Mouse (Mus musculus): ENCODE data around the gene Fpr1. TPM values are rescaled to one million over a fixed set of nuclear protein-coding genes. Genes with fewer than 3 reads are reported as not detected.

The Fpr1 gene
- polyA plus RNA-seq (2017; shearing (Covaris generic)) = 1.7 TPM

GRCm38 (mm10) chr17:17883840-17884239 is at the start of gene Fpr1:
Gene Fpr1 (minus strand): TSS chr17:17883940.

GRCm38 (mm10) chr17:17887774-17888248 is 4.1 kb upstream of the Fpr1 start, which contains the start of the genes Fpr2 and Fpr3:
Gene Fpr2 (plus strand): TSS chr17:17887824.
Gene Fpr3 (plus strand): TSS chr17:17887852.

GRCm38 (mm10) chr17:17855064-17855838 is 28.5 kb downstream of the Fpr1 start, which contains the start of gene Has1:
Gene Has1 (minus strand): TSS chr17:17855205.

GRCm38 (mm10) chr17:17826751-17827657 is 56.7 kb downstream of the Fpr1 start, which contains the start of gene Spaca6:
Gene Spaca6 (plus strand): TSS chr17:17827158.

Other genes starting within 250 kb of the Fpr1 start
- 0.13 TPM for gene Vmn2r90, start 180.2 kb downstream of the Fpr1 start, polyA plus RNA-seq (2017; shearing (Covaris generic))
- gene Spaca6, start 56.8 kb downstream of the Fpr1 start, polyA plus RNA-seq (2017; shearing (Covaris generic)) = 2.9 TPM
- not detected for gene Has1, start 28.7 kb downstream of the Fpr1 start, polyA plus RNA-seq (2017; shearing (Covaris generic))
- gene Fpr2, start 3.9 kb upstream of the Fpr1 start, polyA plus RNA-seq (2017; shearing (Covaris generic)) = not detected
- gene Fpr3, start 3.9 kb upstream of the Fpr1 start, polyA plus RNA-seq (2017; shearing (Covaris generic)) = not detected
- not detected for gene Fpr-rs4, start 137.8 kb upstream of the Fpr1 start, polyA plus RNA-seq (2017; shearing (Covaris generic))
- not detected for gene Vmn2r124, start 165.5 kb upstream of the Fpr1 start, polyA plus RNA-seq (2017; shearing (Covaris generic))
- gene Vmn2r91, start 201.1 kb upstream of the Fpr1 start, polyA plus RNA-seq (2017; shearing (Covaris generic)) = not detected